Mouse (Mus musculus): ENCODE data around the gene Wdr35.

Gene Wdr35

GRCm38 (mm10) chr12:9054012-9054411, 80.3 kb downstream of the Wdr35 start:
- no peak for DNase-seq

GRCm38 (mm10) chr12:9055269-9055668, 81.6 kb downstream of the Wdr35 start:
- DNase-seq = no peak

GRCm38 (mm10) chr12:9059502-9059901, 85.8 kb downstream of the Wdr35 start:
- no peak for DNase-seq

- DNase-seq = no peak
Observed at GRCm38 (mm10) chr12:9059965-9060364, 86.3 kb downstream of the Wdr35 start.

- DNase-seq = no peak
Observed at GRCm38 (mm10) chr12:9063611-9064010, 89.9 kb downstream of the Wdr35 start.

- no peak for DNase-seq
Observed at GRCm38 (mm10) chr12:9071058-9071457, 97.4 kb downstream of the Wdr35 start.

GRCm38 (mm10) chr12:9071493-9071892, 97.8 kb downstream of the Wdr35 start:
- DNase-seq = no peak

- no peak for DNase-seq
Observed at GRCm38 (mm10) chr12:9077554-9078125, 103.9 kb downstream of the Wdr35 start.
